Mouse (Mus musculus): ENCODE data around the gene Adssl1.

GRCm38 (mm10) chr12:112581113-112581512 is 38.7 kb upstream of the Adssl1 start:
- TF ChIP-seq CTCF (IDR thresholded peaks at IDR 0.05; ENCODE audit: extremely low read depth, insufficient read depth, low read length) (no peak), POLR2A (IDR thresholded peaks at IDR 0.05; ENCODE audit: extremely low read depth, insufficient read depth, low read length) (no peak)

Data from cortical plate, adult 2 months (tissue).